Mouse (Mus musculus) limb, embryonic 11.5 days (tissue): ENCODE results near the gene Miga2. TPM values are rescaled to one million over a fixed set of nuclear protein-coding genes. Genes with fewer than 3 reads are reported as not detected.

Experiments used
- ATAC-seq: fragments of 200-750 bp; cut with Nextera tagmentation; 2 replicates; pipeline ENCODE4 v1.8.0; 2017; ENCODE audit warnings: low read depth; ENCODE audit not compliant: insufficient number of reproducible peaks, low FRiP score, low TSS enrichment
- DNase-seq: peaks from one replicate; pipeline ENCODE4 v3.0.0-alpha.2; 2015; ENCODE audit warnings: low spot score
- H3K27ac ChIP-seq: fragments of 300-500 bp; sonication (generic); replicated peaks from 2 replicates; pipeline ENCODE4 v1.5.1; 2014; ENCODE audit warnings: low read depth, mild to moderate bottlenecking, low read length
- H3K27me3 ChIP-seq: fragments of 300-500 bp; sonication (generic); 2 replicates; pipeline ENCODE4 v1.6.1; 2014; ENCODE audit warnings: mild to moderate bottlenecking, low read length, mixed read lengths; ENCODE audit not compliant: control insufficient read depth, insufficient read depth
- H3K36me3 ChIP-seq: fragments of 300-500 bp; sonication (generic); 2 replicates; pipeline ENCODE4 v1.6.1; 2014; ENCODE audit warnings: mild to moderate bottlenecking, low read length, moderate library complexity, mixed read lengths; ENCODE audit not compliant: control insufficient read depth, insufficient read depth
- H3K4me1 ChIP-seq: fragments of 300-500 bp; sonication (generic); 2 replicates; pipeline ENCODE4 v1.6.1; 2014; ENCODE audit warnings: low read length, mixed read lengths; ENCODE audit not compliant: control insufficient read depth, insufficient read depth
- H3K4me2 ChIP-seq: fragments of 300-500 bp; sonication (generic); 2 replicates; pipeline ENCODE4 v1.6.1; 2014; ENCODE audit warnings: low read depth, mild to moderate bottlenecking, moderate library complexity; ENCODE audit not compliant: severe bottlenecking
- H3K4me3 ChIP-seq: fragments of 300-500 bp; sonication (generic); 2 replicates; pipeline ENCODE4 v1.5.1; 2014; ENCODE audit warnings: low read depth, low read length
- H3K9ac ChIP-seq: fragments of 300-500 bp; sonication (generic); 2 replicates; pipeline ENCODE4 v1.6.1; 2014; ENCODE audit warnings: mild to moderate bottlenecking, low read length
- H3K9me3 ChIP-seq: fragments of 300-500 bp; sonication (generic); 2 replicates; pipeline ENCODE4 v1.6.1; 2016; ENCODE audit warnings: low read length; ENCODE audit not compliant: control insufficient read depth
- WGBS: fragments of 180-500 bp; shearing (Covaris S2); extraction: QIAGEN DNeasy Blood & Tissue Kit; methylation state at CpG from one replicate; pipeline ENCODE4 v1.1.7; 2014; 5-methylcytosine and 5-hydroxymethylcytosine counted together
- polyA plus RNA-seq: library from polyadenylated mRNA; unstranded; fragments of >200 nt; fragmentation: Nextera tagmentation; extraction: Ambion mirVana; gene quantifications from 2 replicates; pipeline ENCODE4 v1.2.1, GENCODE M21; 2014

Gene Miga2
- polyA plus RNA-seq, 1 experiment from 2014 or later: 20.1 TPM

- H3K4me1 ChIP-seq: peaks cover 11% of the 10 kb centered on the region
- no peaks in the 10 kb centered on the region for H3K27me3 ChIP-seq
- peak overlapping the region; percentile 70; the same call in 1 of the 2 replicates for H3K4me2 ChIP-seq
- 93% methylated on average over 2 of the region's 2 CpGs for WGBS
- ATAC-seq (no peak), DNase-seq (no peak)
- H3K9me3 ChIP-seq: no peaks in the 10 kb centered on the region
- peaks cover 11% of the 10 kb centered on the region for H3K36me3 ChIP-seq
- H3K9ac ChIP-seq: peak overlapping the region; percentile 75
- H3K27ac ChIP-seq: no peak overlapping the region
- peak overlapping the region; percentile 97; the same call in 1 of the 2 replicates for H3K4me3 ChIP-seq
Measured at GRCm38 (mm10) chr2:30365281-30366069, 1.4 kb downstream of the Miga2 start.

- Histone ChIP-seq H3K4me1 (peaks cover 11% of the 10 kb centered on the region), H3K27me3 (no peaks in the 10 kb centered on the region), H3K4me2 (no peak overlapping the region), H3K9me3 (no peaks in the 10 kb centered on the region), H3K9ac (no peak overlapping the region), H3K27ac (no peak overlapping the region), H3K36me3 (peaks cover 15% of the 10 kb centered on the region), H3K4me3 (no peak overlapping the region)
- ATAC-seq: no peak
- no peak for DNase-seq
- 84% methylated on average over 5 of the region's 5 CpGs for WGBS
Measured at GRCm38 (mm10) chr2:30366203-30366602, 2.2 kb downstream of the Miga2 start.

GRCm38 (mm10) chr2:30371544-30371943 is 7.5 kb downstream of the Miga2 start:
- ATAC-seq: no peak
- WGBS: 96% methylated on average over 8 of the region's 8 CpGs

GRCm38 (mm10) chr2:30372726-30373125 is 8.7 kb downstream of the Miga2 start:
- no peak overlapping the region for H3K4me2 ChIP-seq
- DNase-seq (no peak), ATAC-seq (no peak)
- WGBS: 95% methylated on average over 5 of the region's 5 CpGs
- H3K27ac ChIP-seq: no peak overlapping the region
- no peak overlapping the region for H3K9ac ChIP-seq
- H3K27me3 ChIP-seq: no peaks in the 10 kb centered on the region
- H3K36me3 ChIP-seq: peaks cover 26% of the 10 kb centered on the region
- no peak overlapping the region for H3K4me3 ChIP-seq
- H3K4me1 ChIP-seq: no peaks in the 10 kb centered on the region
- H3K9me3 ChIP-seq: no peaks in the 10 kb centered on the region

More at GRCm38 (mm10) chr2:30371544-30371943, 7.5 kb downstream of the Miga2 start:
- Histone ChIP-seq H3K36me3 (peaks cover 27% of the 10 kb centered on the region), H3K4me3 (no peak overlapping the region), H3K4me1 (no peaks in the 10 kb centered on the region), H3K9me3 (no peaks in the 10 kb centered on the region), H3K27ac (no peak overlapping the region), H3K4me2 (no peak overlapping the region), H3K27me3 (no peaks in the 10 kb centered on the region), H3K9ac (no peak overlapping the region)
- no peak for DNase-seq

- Histone ChIP-seq H3K27ac (no peak overlapping the region), H3K27me3 (no peaks in the 10 kb centered on the region), H3K9me3 (no peaks in the 10 kb centered on the region), H3K4me1 (no peaks in the 10 kb centered on the region), H3K9ac (no peak overlapping the region), H3K4me3 (no peak overlapping the region), H3K4me2 (no peak overlapping the region), H3K36me3 (peaks cover 21% of the 10 kb centered on the region)
- DNase-seq (no peak), ATAC-seq (no peak)
- 92% methylated on average over 10 of the region's 10 CpGs for WGBS
Measured at GRCm38 (mm10) chr2:30375893-30376292, 11.9 kb downstream of the Miga2 start.

GRCm38 (mm10) chr2:30377721-30378120 is 13.7 kb downstream of the Miga2 start:
- Histone ChIP-seq H3K4me3 (no peak overlapping the region), H3K27ac (no peak overlapping the region), H3K9me3 (no peaks in the 10 kb centered on the region), H3K4me2 (no peak overlapping the region), H3K4me1 (no peaks in the 10 kb centered on the region), H3K9ac (no peak overlapping the region), H3K36me3 (peaks cover 27% of the 10 kb centered on the region), H3K27me3 (no peaks in the 10 kb centered on the region)
- ATAC-seq (no peak), DNase-seq (no peak)
- WGBS: 87% methylated on average over 5 of the region's 5 CpGs

GRCm38 (mm10) chr2:30379307-30379706 is 15.3 kb downstream of the Miga2 start:
- H3K9me3 ChIP-seq: no peaks in the 10 kb centered on the region
- no peak overlapping the region for H3K4me3 ChIP-seq
- no peaks in the 10 kb centered on the region for H3K27me3 ChIP-seq
- 89% methylated on average over 7 of the region's 7 CpGs for WGBS
- no peak overlapping the region for H3K9ac ChIP-seq
- no peak for ATAC-seq
- no peak for DNase-seq
- no peak overlapping the region for H3K4me2 ChIP-seq
- peaks cover 30% of the 10 kb centered on the region for H3K36me3 ChIP-seq
- H3K27ac ChIP-seq: no peak overlapping the region
- H3K4me1 ChIP-seq: no peaks in the 10 kb centered on the region

- DNase-seq: no peak
- no peak for ATAC-seq
- H3K9ac ChIP-seq: no peak overlapping the region
- H3K4me1 ChIP-seq: no peaks in the 10 kb centered on the region
- WGBS: 91% methylated on average over 10 of the region's 10 CpGs
- no peak overlapping the region for H3K4me3 ChIP-seq
- no peak overlapping the region for H3K4me2 ChIP-seq
- no peaks in the 10 kb centered on the region for H3K9me3 ChIP-seq
- H3K27ac ChIP-seq: no peak overlapping the region
- no peaks in the 10 kb centered on the region for H3K27me3 ChIP-seq
- H3K36me3 ChIP-seq: peaks cover 28% of the 10 kb centered on the region
Measured at GRCm38 (mm10) chr2:30380564-30381376, 16.7 kb downstream of the Miga2 start.
